Mouse (Mus musculus) olfactory bulb, adult 2 months (tissue): ENCODE data around the gene Creb3.

Source experiments
- CTCF ChIP-seq: fragments of 200-500 bp; IDR thresholded peaks from 2 replicates; pipeline ENCODE4 v1.5.1; 2012; ENCODE audit warnings: low read depth, mild to moderate bottlenecking, low read length, moderate library complexity; ENCODE audit not compliant: insufficient read depth
- POLR2A ChIP-seq: fragments of 200-500 bp; IDR thresholded peaks from 2 replicates; pipeline ENCODE4 v1.6.1; 2012; ENCODE audit warnings: mild to moderate bottlenecking, low read depth, low read length, moderate library complexity; ENCODE audit not compliant: insufficient read depth

- TF ChIP-seq POLR2A, result no peak
- no peak for TF ChIP-seq CTCF
These were observed 36.7 kb downstream of the Creb3 start for GRCm38 (mm10) chr4:43598650-43599380.
